Mouse (Mus musculus) granulocyte monocyte progenitor cell, adult 5-6 weeks (primary cell): ENCODE measurements around the gene Usp2. TPM values are rescaled to one million over a fixed set of nuclear protein-coding genes. Genes with fewer than 3 reads are reported as not detected.
"Not testable (repeated sequence)": the region's sequence is repeated elsewhere in the genome, so short reads cannot be mapped to it uniquely, and the experiment has no call there.

ENCODE experiments used
- ATAC-seq: replicated peaks from 2 replicates; pipeline ENCODE4 v1.8.0; 2016; ENCODE audit warnings: mild to moderate bottlenecking, moderate TSS enrichment, inconsistent platforms; ENCODE audit not compliant: poor library complexity, severe bottlenecking
- total RNA-seq, 2 experiments: library from RNA; stranded (forward) in 1 of 2; stranded (reverse) in 1 of 2; fragments of 200-712, 200-1000 nt in 1 of 2; fragments of >200 nt in 1 of 2; fragmentation: Nextera tagmentation in 1 of 2; gene quantifications; 2 replicates each; pipeline ENCODE4 v1.2.3; 2014 to 2017

Gene Usp2
- total RNA-seq, 2 experiments from 2014 or later = 3.1 to 12.0 TPM

- no peak for ATAC-seq
These were observed 19.2 kb downstream of the Usp2 start for GRCm38 (mm10) chr9:44085741-44086665.

GRCm38 (mm10) chr9:44086960-44087359 is 20.1 kb downstream of the Usp2 start:
- ATAC-seq = no peak

- peak; percentile 26 for ATAC-seq
These were observed 21.1 kb downstream of the Usp2 start for GRCm38 (mm10) chr9:44087761-44088455.

- peak; percentile 65 for ATAC-seq
These were observed 22.2 kb downstream of the Usp2 start for GRCm38 (mm10) chr9:44088877-44089608.

GRCm38 (mm10) chr9:44093612-44094503 is 27.0 kb downstream of the Usp2 start:
- peak; percentile 42 for ATAC-seq

- ATAC-seq = peak; percentile 92
These were observed 27.9 kb downstream of the Usp2 start for GRCm38 (mm10) chr9:44094737-44095136.

GRCm38 (mm10) chr9:44095781-44096180 is 29.0 kb downstream of the Usp2 start:
- no peak for ATAC-seq

GRCm38 (mm10) chr9:44096536-44096935 is 29.7 kb downstream of the Usp2 start:
- no peak for ATAC-seq

- ATAC-seq = no peak
These were observed 34.7 kb downstream of the Usp2 start, which contains the start of gene Mfrp for GRCm38 (mm10) chr9:44101490-44101889. TSS of gene Mfrp (plus strand) at chr9:44101729.

GRCm38 (mm10) chr9:44104881-44105280 is 38.1 kb downstream of the Usp2 start:
- no peak for ATAC-seq

GRCm38 (mm10) chr9:44105781-44106180 is 39.0 kb downstream of the Usp2 start:
- no peak for ATAC-seq

- no peak for ATAC-seq
These were observed 39.4 kb downstream of the Usp2 start for GRCm38 (mm10) chr9:44106182-44106581.

- no peak for ATAC-seq
These were observed 39.8 kb downstream of the Usp2 start for GRCm38 (mm10) chr9:44106596-44106995.

- ATAC-seq = no peak
These were observed 40.3 kb downstream of the Usp2 start, which contains the start of gene C1qtnf5 for GRCm38 (mm10) chr9:44107110-44107509. TSS of gene C1qtnf5 (plus strand) at chr9:44107245.

- ATAC-seq = no peak
These were observed 40.8 kb downstream of the Usp2 start for GRCm38 (mm10) chr9:44107557-44108179.

- no peak for ATAC-seq
These were observed 41.6 kb downstream of the Usp2 start for GRCm38 (mm10) chr9:44108269-44109055.

- ATAC-seq = peak; percentile 25
These were observed 42.7 kb downstream of the Usp2 start for GRCm38 (mm10) chr9:44109360-44110095.

- ATAC-seq = not testable (repeated sequence)
These were observed 45.1 kb downstream of the Usp2 start for GRCm38 (mm10) chr9:44111909-44112308.
